Mouse (Mus musculus) midbrain, embryonic 12.5 days (tissue): ENCODE measurements around the gene Pcbp4. TPM values are rescaled to one million over a fixed set of nuclear protein-coding genes. Genes with fewer than 3 reads are reported as not detected.
"Not testable (repeated sequence)": the region's sequence is repeated elsewhere in the genome, so short reads cannot be mapped to it uniquely, and the experiment has no call there.

Experiments
- ATAC-seq: fragments of 200-750 bp; cut with Nextera tagmentation; 2 replicates; pipeline ENCODE4 v1.8.0; 2017; ENCODE audit warnings: low read depth, moderate TSS enrichment, moderate library complexity; ENCODE audit not compliant: low FRiP score
- H3K27ac ChIP-seq: fragments of 300-500 bp; sonication (generic); replicated peaks from 2 replicates; pipeline ENCODE4 v1.5.1; 2016; ENCODE audit warnings: mild to moderate bottlenecking
- H3K27me3 ChIP-seq: fragments of 300-500 bp; sonication (generic); 2 replicates; pipeline ENCODE4 v1.6.1; 2016; ENCODE audit warnings: mild to moderate bottlenecking
- H3K36me3 ChIP-seq: fragments of 300-500 bp; sonication (generic); 2 replicates; pipeline ENCODE4 v1.6.1; 2016
- H3K4me1 ChIP-seq: fragments of 300-500 bp; sonication (generic); 2 replicates; pipeline ENCODE4 v1.6.1; 2016
- H3K4me2 ChIP-seq: fragments of 300-500 bp; sonication (generic); replicated peaks from 2 replicates; pipeline ENCODE4 v1.6.1; 2016; ENCODE audit warnings: mild to moderate bottlenecking, moderate library complexity
- H3K4me3 ChIP-seq: fragments of 300-500 bp; sonication (generic); 2 replicates; pipeline ENCODE4 v1.5.1; 2016; ENCODE audit warnings: mild to moderate bottlenecking
- H3K9ac ChIP-seq: fragments of 300-500 bp; sonication (generic); replicated peaks from 2 replicates; pipeline ENCODE4 v1.6.1; 2016; ENCODE audit warnings: mild to moderate bottlenecking, moderate library complexity
- H3K9me3 ChIP-seq: fragments of 300-500 bp; sonication (generic); 2 replicates; pipeline ENCODE4 v1.6.1; 2016; ENCODE audit warnings: mild to moderate bottlenecking
- WGBS: fragments of 180-500 bp; shearing (Covaris S2); methylation state at CpG from one replicate; pipeline ENCODE4 v1.1.7; 2016; 5-methylcytosine and 5-hydroxymethylcytosine counted together
- polyA plus RNA-seq: library from polyadenylated mRNA; unstranded; fragments of >200 nt; fragmentation: Nextera tagmentation; extraction: Ambion mirVana; gene quantifications from 2 replicates; pipeline ENCODE4 v1.2.1, GENCODE M21; 2016

Gene Pcbp4
- polyA plus RNA-seq, 1 experiment from 2014 or later = 343 TPM

DNA sequence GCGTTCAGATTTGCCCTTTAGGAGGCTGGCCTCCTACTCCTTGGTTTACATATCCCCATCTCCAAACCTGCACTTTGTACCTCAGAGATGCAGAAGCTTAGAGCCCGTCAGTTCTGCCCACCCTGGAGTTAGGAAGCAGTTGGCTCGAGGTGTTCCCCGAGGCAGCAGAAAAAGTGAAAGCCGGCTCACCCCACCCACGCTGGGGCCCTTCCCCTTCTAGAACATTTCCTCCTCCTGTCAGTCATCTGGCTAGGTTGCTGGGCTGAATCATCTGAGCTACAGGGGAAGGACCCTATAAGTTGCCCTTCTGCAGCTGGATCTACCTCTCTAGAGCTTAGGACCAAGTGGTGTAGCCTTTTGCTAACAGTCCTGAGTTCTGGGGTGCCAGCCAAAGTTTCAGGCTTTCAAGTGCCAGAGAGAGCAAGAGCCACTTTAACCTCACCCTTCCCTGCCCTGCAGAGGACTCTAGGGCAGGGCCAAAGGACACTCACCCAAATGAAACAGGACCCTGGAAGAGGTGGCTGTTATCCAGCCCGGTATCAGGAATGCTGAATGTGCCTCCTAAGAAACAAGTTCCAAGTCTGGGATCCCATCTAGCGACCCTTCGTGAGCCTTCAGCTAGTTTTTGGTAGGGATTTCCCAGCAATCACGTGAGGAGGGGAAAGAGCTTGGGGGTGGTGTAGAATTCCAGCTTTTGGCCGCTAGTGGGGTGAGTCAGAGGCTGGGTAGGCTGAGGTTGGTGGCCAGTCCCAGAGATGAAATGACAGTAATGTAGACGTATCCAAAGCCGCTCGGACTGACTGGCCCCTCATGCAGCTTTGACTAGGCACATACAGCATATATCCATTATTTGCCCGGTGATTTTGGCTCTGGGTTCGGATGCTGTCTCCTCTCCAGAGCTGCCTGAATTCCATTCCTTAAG, 23.2 kb downstream of the Pcbp4 start:
- Histone ChIP-seq H3K27me3 (peaks cover 14% of the 10 kb centered on the region; the same call in 1 of the 2 replicates), H3K4me3 (peak overlapping the region; percentile 78; the same call in 1 of the 2 replicates), H3K4me1 (peaks cover 38% of the 10 kb centered on the region), H3K36me3 (peaks cover 7% of the 10 kb centered on the region), H3K4me2 (peak overlapping the region; percentile 27), H3K27ac (0 out of 2 replicates have a peak overlapping the region, but pooled peaks have one; percentile 15), H3K9ac (peak overlapping the region; percentile 11; the same call in 1 of the 2 replicates), H3K9me3 (no peaks in the 10 kb centered on the region)
- ATAC-seq = no peak
- 38% methylated on average over 16 of the region's 16 CpGs for WGBS

DNA sequence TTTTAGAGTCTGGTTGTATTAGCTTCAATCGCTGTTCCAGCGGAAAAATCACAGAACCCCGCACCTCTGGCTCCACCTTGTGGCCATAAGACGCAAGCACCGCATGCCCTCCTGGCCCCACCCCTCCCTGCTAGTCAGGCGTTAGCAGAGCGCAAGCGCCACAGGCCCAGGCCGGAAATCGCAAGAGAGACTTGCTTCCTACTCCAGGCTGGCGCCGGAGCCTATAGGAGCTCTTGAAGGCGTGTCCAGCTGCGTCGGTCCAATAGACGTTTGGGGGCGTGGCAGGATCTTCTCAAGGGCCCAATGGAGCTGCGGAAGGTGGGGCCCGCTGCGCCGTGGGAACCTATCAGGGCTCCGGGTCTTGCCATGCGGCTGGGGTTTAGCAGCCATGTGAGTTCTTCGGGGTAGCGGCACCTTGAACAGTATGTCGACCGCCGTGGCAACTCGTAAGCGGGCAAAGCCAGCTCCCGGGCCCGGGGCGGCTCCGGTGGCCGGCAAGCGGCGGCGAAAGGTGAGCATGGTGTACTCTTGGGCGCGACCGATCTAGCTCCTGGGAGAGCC, 23.9 kb downstream of the Pcbp4 start, which contains the start of gene Parp3:
Gene Parp3, minus strand, starts transcription at position 26 of the 561 bp plus-strand sequence.
- WGBS = under 1% methylated on average over 41 of the region's 41 CpGs
- Histone ChIP-seq H3K36me3 (peaks cover 14% of the 10 kb centered on the region), H3K4me3 (peak within 1 kb of the TSS; percentile 78), H3K9me3 (no peaks in the 10 kb centered on the region), H3K27me3 (peaks cover 14% of the 10 kb centered on the region; the same call in 1 of the 2 replicates), H3K4me1 (peaks cover 34% of the 10 kb centered on the region), H3K27ac (0 out of 2 replicates have a peak within 1 kb of the TSS, but pooled peaks have one; percentile 15), H3K4me2 (peak within 1 kb of the TSS; percentile 99), H3K9ac (peak within 1 kb of the TSS; percentile 63)
- ATAC-seq = peak; percentile 97

DNA sequence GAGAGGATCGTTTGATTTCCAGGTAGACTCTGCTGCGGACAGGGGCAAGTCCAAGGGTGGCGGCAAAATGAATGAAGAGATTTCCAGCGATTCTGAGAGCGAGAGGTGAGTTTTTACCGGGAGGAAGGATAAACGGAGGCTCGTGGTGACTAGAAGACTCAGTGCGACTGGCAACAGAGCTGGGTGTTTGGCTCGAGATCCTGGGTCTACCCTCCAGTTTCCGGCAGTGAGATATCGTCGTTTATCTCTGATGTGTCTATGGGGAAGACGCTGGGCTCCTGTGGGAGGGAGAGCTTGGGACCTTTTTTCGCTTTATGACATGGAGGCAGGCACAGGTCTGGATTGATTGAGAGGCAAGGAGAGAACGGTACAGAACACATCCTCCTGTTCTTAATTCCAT, 24.6 kb downstream of the Pcbp4 start:
- Histone ChIP-seq H3K27ac (no peak overlapping the region), H3K4me1 (peaks cover 33% of the 10 kb centered on the region), H3K4me2 (peak overlapping the region; percentile 99), H3K9ac (peak overlapping the region; percentile 63), H3K36me3 (peaks cover 17% of the 10 kb centered on the region), H3K9me3 (no peaks in the 10 kb centered on the region), H3K27me3 (peaks cover 10% of the 10 kb centered on the region; the same call in 1 of the 2 replicates), H3K4me3 (peak overlapping the region; percentile 78)
- 6% methylated on average over 16 of the region's 16 CpGs for WGBS
- ATAC-seq = no peak

DNA sequence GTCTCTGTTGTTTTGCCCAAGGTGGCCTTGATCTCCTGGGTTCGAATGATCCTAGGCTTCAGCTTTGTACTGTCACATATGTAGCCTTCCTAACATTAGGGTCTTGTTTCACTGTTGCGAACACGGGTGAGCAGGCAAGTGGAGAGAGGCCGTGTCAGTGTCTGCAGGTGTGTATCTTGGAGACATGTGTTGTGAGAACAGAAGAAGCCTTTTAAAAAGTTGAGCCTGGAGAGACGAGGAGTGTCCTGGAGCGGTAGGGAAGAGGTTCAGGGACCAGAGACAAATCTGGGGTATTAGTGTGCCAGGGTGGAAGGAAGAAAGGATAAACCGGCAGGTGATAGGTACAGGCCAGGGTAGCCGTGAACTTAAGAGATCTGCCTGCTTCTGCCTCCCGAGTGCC, 25.0 kb downstream of the Pcbp4 start:
- Histone ChIP-seq H3K9ac (peak overlapping the region; percentile 63), H3K4me1 (peaks cover 33% of the 10 kb centered on the region), H3K27me3 (peaks cover 7% of the 10 kb centered on the region; the same call in 1 of the 2 replicates), H3K4me2 (peak overlapping the region; percentile 99), H3K9me3 (no peaks in the 10 kb centered on the region), H3K36me3 (peaks cover 22% of the 10 kb centered on the region), H3K27ac (no peak overlapping the region), H3K4me3 (peak overlapping the region; percentile 78)
- no peak for ATAC-seq
- 86% methylated on average over 9 of the region's 9 CpGs for WGBS

DNA sequence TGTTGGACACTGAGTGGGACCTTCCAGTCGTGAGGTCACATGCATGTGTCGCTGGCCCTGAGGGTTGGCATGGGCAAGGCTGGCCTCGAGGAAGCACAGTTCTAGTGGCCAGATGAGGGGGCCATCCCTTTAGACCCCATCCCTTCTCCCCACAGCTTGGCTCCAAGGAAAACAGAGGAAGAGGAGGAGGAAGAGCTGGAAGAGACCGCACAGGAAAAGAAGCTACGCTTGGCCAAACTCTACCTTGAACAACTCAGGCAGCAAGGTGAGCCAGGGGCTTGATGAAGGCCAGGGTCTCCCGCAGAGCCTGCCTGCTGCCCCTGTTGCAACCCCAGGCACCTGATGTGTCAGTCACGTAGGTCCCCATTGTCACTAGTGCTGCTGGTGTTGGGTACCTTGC, 27.4 kb downstream of the Pcbp4 start:
- no peak for ATAC-seq
- 95% methylated on average over 7 of the region's 7 CpGs for WGBS
- Histone ChIP-seq H3K9me3 (no peaks in the 10 kb centered on the region), H3K27me3 (no peaks in the 10 kb centered on the region; the same call in 1 of the 2 replicates), H3K4me2 (no peak overlapping the region), H3K4me1 (peaks cover 20% of the 10 kb centered on the region), H3K4me3 (no peak overlapping the region), H3K36me3 (peaks cover 46% of the 10 kb centered on the region), H3K27ac (no peak overlapping the region), H3K9ac (no peak overlapping the region)

DNA sequence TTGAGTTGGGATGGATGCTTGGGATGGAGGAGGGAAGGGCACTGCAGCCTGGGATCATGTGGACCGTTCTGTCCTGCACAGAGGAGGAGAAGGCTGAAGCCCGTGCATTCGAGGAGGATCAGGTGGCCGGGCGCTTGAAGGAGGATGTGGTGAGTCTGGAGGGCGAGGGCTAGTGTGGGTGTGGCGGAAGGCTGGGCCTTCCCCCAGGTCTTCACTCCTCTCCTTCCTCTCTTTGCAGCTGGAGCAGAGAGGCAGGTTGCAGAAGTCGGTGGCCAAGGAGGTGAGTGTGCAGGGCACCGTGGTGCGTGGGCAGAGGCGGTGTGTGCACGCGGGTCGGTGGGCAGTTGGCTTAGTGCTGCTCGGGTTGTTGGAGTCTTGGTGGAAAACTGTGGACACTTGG, 28.0 kb downstream of the Pcbp4 start:
- 94% methylated on average over 14 of the region's 15 CpGs for WGBS
- no peak overlapping the region for H3K27ac ChIP-seq
- H3K4me3 ChIP-seq = no peak overlapping the region
- H3K4me2 ChIP-seq = no peak overlapping the region
- no peaks in the 10 kb centered on the region for H3K9me3 ChIP-seq
- H3K27me3 ChIP-seq = no peaks in the 10 kb centered on the region; the same call in 1 of the 2 replicates
- no peak overlapping the region for H3K9ac ChIP-seq
- H3K36me3 ChIP-seq = peaks cover 51% of the 10 kb centered on the region
- H3K4me1 ChIP-seq = peaks cover 20% of the 10 kb centered on the region
- ATAC-seq = no peak

DNA sequence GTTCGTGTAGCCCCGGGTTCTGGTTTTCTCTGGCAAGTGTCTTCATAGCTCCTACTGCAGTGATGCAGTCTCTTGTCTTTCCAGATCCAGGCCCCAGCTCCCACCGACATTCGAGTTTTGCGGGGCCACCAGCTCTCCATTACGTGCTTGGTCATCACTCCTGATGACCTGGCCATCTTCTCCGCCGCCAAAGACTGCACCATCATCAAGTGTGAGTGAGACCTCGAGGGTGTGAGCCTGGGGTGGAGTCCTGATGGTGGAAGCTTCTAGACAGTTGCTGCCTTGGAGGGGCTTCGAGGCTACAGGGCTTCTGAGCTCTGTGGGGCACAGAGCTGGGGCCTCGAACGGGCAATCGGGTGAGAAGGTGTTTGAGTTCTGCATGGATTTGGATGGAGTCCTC, 28.6 kb downstream of the Pcbp4 start:
- no peak for ATAC-seq
- Histone ChIP-seq H3K4me1 (peaks cover 14% of the 10 kb centered on the region), H3K27me3 (no peaks in the 10 kb centered on the region), H3K4me2 (no peak overlapping the region), H3K9ac (no peak overlapping the region), H3K9me3 (no peaks in the 10 kb centered on the region), H3K4me3 (no peak overlapping the region), H3K27ac (no peak overlapping the region), H3K36me3 (peaks cover 53% of the 10 kb centered on the region)
- 94% methylated on average over 13 of the region's 13 CpGs for WGBS

DNA sequence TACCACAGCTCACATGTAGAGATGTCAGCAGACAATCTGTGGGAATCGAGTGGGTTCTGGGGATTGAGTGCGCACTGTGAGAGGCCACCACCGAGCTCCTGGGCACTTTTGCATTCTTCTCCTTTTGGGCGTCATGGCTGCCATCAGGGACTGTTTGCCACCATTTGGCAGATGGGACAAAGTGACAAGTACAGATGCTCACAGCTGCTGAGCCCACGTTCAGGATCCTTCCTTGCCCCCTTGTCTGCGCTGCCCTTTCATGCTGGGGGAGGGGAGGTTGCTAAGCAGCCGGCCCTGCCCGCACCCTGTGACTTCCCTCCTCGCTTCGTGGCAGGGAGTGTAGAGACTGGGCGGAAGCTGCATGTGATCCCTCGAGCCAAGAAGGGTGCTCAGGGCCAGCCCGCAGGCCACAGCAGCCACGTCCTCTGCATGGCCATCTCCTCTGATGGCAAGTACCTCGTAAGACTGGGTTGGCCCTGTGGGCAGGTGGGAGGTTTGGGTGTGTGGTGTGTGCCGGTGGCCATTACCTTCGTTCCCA, 29.6 kb downstream of the Pcbp4 start:
- Histone ChIP-seq H3K27ac (no peak overlapping the region), H3K9ac (no peak overlapping the region), H3K27me3 (no peaks in the 10 kb centered on the region), H3K4me1 (peaks cover 11% of the 10 kb centered on the region), H3K36me3 (peaks cover 53% of the 10 kb centered on the region), H3K4me3 (no peak overlapping the region), H3K9me3 (no peaks in the 10 kb centered on the region), H3K4me2 (no peak overlapping the region)
- ATAC-seq = no peak
- 89% methylated on average over 17 of the region's 17 CpGs for WGBS

DNA sequence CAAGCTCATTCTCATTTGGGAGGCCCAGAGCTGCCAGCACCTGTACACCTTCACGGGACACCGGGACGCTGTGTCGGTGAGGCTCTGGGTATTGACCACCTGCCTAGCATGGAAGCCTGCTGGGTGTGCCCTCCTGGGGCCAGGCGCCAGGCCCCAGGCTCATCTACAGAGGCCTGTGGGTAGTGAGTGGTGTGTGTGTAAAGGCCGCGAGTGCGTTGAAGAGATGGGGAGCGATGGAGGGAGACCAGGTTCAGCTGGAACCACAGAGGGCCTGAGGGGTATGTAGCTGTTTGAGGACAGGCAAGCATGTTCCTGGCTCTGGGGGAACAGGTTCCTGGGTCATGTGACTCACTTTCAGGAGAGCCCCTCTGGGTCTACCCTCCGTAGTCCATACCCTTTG, 30.0 kb downstream of the Pcbp4 start:
- peaks cover 53% of the 10 kb centered on the region for H3K36me3 ChIP-seq
- H3K4me1 ChIP-seq = peaks cover 6% of the 10 kb centered on the region
- H3K9ac ChIP-seq = no peak overlapping the region
- no peaks in the 10 kb centered on the region for H3K9me3 ChIP-seq
- WGBS = 93% methylated on average over 10 of the region's 10 CpGs
- ATAC-seq = no peak
- H3K27me3 ChIP-seq = no peaks in the 10 kb centered on the region
- no peak overlapping the region for H3K27ac ChIP-seq
- no peak overlapping the region for H3K4me2 ChIP-seq
- no peak overlapping the region for H3K4me3 ChIP-seq

DNA sequence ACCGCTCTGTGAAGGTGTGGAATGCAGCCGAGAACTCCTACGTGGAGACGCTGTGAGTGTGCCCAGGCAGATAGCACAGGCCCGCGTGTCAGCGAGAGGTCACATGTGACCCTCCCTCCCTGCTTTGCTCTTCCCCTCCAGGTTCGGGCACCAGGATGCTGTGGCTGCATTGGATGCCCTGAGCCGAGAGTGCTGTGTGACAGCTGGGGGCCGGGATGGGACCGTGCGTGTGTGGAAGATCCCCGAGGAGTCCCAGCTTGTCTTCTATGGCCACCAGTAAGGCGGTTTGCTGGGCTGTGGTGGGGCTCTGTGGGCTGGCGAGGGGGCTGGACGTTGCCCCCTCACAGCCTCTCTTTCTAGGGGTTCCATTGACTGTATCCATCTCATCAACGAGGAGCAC, 30.5 kb downstream of the Pcbp4 start:
- H3K4me3 ChIP-seq = no peak overlapping the region
- WGBS = 94% methylated on average over 17 of the region's 17 CpGs

DNA sequence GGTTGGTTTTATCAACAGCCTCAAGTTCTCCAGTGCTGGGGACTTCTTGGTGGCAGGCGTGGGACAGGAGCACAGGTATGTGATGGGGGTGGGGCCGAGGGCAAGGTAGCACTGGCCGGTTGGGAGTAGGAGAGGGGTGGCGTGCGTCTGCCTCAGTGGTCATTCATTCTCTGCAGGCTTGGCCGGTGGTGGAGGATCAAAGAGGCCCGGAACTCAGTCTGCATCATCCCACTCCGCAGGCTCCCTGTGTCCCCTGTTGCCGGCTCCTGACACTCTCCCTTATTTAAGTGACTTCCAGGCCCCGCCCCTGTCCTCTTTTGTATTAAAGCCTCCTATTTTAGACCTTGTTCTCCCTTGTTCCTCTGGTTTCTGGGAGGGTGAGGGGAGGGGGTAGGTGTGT, 32.0 kb downstream of the Pcbp4 start:
- WGBS = 83% methylated on average over 9 of the region's 10 CpGs
- H3K4me2 ChIP-seq = no peak overlapping the region
- H3K27me3 ChIP-seq = no peaks in the 10 kb centered on the region
- H3K4me1 ChIP-seq = no peaks in the 10 kb centered on the region
- no peak overlapping the region for H3K27ac ChIP-seq
- no peaks in the 10 kb centered on the region for H3K9me3 ChIP-seq
- no peak for ATAC-seq
- H3K36me3 ChIP-seq = peaks cover 53% of the 10 kb centered on the region
- no peak overlapping the region for H3K9ac ChIP-seq
- H3K4me3 ChIP-seq = no peak overlapping the region

More for the DNA sequence above, 30.5 kb downstream of the Pcbp4 start:
- H3K9me3 ChIP-seq = no peaks in the 10 kb centered on the region
- H3K4me2 ChIP-seq = no peak overlapping the region
- peaks cover 53% of the 10 kb centered on the region for H3K36me3 ChIP-seq
- H3K27me3 ChIP-seq = no peaks in the 10 kb centered on the region
- H3K4me1 ChIP-seq = peaks cover 1% of the 10 kb centered on the region; the same call in 1 of the 2 replicates
- no peak overlapping the region for H3K27ac ChIP-seq
- ATAC-seq = no peak
- H3K9ac ChIP-seq = no peak overlapping the region

DNA sequence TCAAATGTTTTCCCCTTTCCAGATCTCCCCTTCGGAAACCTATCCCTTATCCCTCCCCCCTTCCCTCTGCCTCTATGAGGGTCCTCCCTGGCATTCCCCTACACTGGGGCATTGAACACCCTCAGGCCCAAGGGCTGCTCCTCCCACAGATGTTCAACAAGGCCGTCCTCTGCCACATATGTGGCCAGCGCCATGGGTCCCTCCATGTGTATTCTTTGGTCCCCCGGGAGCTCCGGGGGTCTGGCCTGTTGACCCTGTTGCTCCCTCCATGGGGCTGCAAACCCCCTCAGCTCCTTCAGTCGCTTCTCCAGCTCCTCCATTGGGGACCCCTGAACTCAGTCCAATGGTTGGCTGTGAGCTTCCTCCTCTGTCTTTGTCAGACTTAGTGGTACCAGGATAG, 34.5 kb downstream of the Pcbp4 start:
- H3K27me3 ChIP-seq, H3K9me3 ChIP-seq, H3K27ac ChIP-seq, ATAC-seq, H3K4me2 ChIP-seq, H3K4me1 ChIP-seq, H3K4me3 ChIP-seq, H3K9ac ChIP-seq: not testable (repeated sequence)
- WGBS = 87% methylated on average over 6 of the region's 6 CpGs
- H3K36me3 ChIP-seq = peaks cover 36% of the 10 kb centered on the region
